Mouse (Mus musculus) mature B cell (primary cell): ENCODE data around the gene H2-M2.
"Not testable (repeated sequence)": the region's sequence is repeated elsewhere in the genome, so short reads cannot be mapped to it uniquely, and the experiment has no call there.

Experiments used
- in situ Hi-C: fragments of 300-500 bp; cut with MboI; formaldehyde crosslinking; loops from 2 replicates; pipeline ENCODE4 v1.14.3; 2019

H2-M2 gene

DNA sequence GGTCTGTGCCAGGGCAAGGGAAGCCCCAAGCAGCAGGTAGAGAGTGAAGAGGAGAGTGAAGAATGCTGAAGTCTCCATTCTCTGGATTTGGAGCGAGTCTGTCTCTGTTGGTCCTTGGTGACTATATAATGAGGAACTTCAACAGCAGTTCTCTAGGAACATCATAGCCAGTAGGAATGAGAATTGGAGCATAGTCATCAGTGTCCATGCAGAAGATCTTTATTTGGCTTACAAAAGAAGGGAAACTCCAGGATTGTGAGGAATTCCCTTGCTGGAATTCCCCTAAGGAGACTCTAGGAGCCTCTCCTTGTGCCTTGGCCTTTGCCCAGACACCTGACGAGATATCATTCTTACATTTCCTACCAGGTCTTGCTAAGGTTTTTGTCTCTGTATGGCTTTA lies at the start of gene H2-M2:
H2-M2 (minus strand) TSS at position 101 of the 400 bp plus-strand sequence.
- in situ Hi-C loops, result no loop called here

DNA sequence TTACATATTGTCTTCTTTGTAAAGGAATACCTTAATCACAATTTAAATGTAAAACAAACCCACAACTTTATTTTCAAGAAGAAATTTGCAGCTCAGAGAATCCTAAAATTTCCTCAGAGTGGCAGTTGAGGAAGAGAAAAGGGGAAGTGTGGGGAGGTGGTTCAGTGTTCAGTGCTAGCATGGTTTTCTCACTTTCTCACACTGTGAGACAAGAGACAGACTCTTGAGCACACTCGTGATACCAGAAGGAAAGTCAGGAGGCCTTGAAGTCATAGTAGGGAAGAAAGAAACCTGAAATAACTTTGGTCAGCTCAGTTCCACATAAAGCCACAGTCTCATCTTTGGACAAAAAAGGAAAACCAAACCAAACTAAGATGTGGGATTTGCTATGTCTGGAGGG lies 42.1 kb upstream of the H2-M2 start:
- in situ Hi-C loops, result not testable (repeated sequence)

DNA sequence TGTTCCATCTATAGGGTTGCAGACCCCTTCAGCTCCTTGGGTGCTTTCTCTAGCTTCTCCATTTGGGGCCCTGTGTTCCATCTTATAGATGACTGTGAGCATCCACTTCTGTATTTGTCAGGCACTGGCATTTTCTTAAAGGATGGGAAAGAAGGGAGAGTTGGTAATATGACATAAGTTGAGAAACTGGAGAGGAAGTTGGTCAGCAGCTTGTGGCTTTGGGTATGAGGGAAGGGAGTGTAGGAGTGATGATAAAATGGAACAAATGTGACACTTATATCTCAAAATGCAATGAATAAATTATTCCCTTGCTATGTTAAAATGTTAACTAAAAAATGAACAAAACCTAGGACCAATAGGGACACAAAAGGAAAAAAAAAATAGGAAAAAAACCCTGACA lies 41.3 kb upstream of the H2-M2 start:
- in situ Hi-C loops, result not testable (repeated sequence)

DNA sequence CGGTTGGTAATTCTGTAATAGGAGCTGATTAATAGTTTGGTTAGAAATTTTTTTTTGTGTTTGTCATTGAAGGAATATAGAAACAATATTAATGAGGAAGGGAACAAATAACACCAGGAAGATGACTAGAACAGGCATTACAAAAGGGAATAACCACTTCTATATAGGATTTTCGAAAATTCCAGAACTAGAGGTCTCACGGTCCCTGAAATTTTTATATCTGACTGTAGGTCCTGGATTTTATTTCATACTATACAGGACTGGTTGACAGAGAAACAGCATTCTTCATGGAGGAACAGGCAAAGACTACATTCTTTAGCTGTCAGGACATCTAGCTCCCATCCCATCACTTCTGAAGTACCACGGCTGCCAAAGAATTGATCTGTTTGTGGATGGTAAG lies 24.4 kb upstream of the H2-M2 start, which contains the start of gene Olfr111:
Olfr111 (plus strand) TSS at position 301 of the 400 bp plus-strand sequence.
- in situ Hi-C loops, result no loop called here

DNA sequence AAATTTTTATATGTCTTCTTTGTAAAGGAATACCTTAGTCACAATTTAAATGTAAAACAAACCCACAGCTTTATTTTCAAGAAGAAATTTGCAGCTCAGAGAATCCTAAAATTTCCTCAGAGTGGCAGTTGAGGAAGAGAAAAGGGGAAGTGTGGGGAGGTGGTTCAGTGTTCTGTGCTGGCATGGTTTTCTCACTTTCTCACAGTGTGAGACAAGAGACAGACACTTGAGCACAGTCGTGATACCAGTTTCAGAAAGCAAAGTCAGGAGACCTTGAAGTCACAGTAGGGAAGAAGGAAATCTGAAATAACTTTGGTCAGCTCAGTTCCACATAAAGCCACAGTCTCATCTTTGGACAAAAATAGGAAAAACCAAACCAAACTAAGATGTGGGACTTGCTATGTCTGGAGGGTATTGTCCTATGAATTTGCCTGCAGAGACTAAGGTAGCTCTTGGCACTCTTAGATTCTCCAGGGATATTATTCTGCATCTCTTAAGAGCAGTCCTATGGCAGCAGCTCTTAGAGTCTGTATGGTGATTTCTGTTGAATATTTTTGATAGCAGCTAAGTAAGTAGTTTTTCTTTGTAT lies 8.7 kb upstream of the H2-M2 start, which contains the start of gene Olfr110:
Olfr110 (plus strand) TSS at position 539 of the 589 bp plus-strand sequence.
- in situ Hi-C loops, result no loop called here

DNA sequence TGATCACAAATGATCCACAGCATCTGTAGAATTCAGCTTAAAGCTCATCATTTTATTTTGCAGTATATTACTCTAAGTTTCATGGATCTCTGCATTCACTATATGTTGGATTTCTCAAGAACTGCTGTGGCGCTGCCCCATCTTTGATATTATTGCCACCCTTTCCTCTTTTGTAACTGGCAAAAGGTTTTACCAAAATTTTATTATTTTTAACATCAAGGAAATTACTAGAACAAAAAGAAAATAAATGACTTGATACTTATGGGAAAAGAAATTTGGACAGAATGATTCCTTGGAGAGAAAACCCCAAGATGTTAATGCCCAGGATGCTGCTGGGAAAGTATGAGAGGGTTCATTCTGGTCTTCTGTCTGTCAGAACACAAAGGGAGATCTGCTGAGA lies 24.7 kb downstream of the H2-M2 start, which contains the start of gene Olfr109:
Olfr109 (plus strand) TSS at position 301 of the 400 bp plus-strand sequence.
- in situ Hi-C loops, result no loop called here

DNA sequence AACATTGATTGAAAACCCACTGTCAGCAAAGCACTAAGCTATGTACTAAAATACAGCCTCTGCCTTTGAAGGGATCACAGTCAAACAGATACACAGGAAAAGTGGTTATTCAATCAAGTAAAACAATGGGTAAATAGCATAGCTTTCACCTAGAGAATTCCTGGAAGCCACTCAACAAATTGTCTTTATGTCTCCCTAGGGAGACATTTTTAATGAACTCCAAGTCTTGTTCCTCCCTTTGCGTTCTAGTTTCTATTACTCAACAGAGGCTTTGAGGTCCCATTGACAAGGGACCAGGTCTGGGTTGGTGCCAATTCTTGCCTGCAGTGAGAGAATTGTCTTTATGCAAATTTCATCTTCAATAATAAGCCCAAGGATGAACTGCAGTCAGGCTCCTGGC lies 38.2 kb downstream of the H2-M2 start, which contains the start of gene Olfr108:
Olfr108 (plus strand) TSS at position 301 of the 400 bp plus-strand sequence.
- in situ Hi-C loops, result no loop called here
